Mouse (Mus musculus): ENCODE results near the gene Gm5678.

DNA sequence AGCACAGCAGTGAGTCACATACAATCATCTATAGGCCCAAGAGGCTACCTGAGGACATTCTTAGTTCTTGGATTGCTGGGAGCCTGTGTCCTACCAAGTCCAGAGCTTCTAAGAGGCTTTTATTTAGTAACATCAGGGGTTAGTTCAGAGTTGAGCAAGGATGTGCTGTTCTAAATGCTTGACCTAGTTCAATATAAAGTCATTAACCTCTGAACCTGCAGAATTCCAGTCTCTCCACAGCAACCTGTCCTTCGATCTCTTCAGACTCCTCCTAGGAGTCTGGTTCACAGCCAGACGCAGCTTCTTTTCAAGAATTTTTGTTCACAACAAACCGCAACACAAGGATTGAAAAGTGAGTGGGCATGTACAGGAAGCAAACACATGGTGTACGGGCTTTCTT is 16.9 kb upstream of the Gm5678 start:
- TF ChIP-seq EP300 (IDR thresholded peaks at IDR 0.05; ENCODE audit: low read depth) (no peak), CTCF (IDR thresholded peaks at IDR 0.05; ENCODE audit: low read depth) (no peak)

All from liver, embryonic 14.5 days (tissue).